19 mouse cellular contexts compared by ENCODE assay signal in the genomic region with DNA sequence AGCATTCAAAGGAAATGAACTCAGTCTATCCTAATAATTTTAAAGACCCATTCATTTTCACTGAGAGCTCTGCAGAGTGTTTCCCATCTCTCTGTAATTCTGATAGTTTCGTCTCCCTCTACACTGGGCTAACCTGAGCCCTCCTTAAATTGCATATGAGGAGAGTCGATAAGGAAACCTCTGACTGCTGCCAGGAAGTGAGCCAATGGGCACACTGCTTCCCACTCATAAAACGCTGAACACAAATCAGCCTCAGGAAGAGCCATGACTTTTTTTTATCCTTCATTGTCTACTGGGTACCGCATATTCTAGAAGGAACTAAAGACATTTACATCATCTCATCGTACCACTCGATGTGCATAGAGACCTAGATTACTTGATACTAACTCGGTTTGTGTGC. TPM values are rescaled to one million over a fixed set of nuclear protein-coding genes. Genes with fewer than 3 reads are reported as not detected.
DNase-seq lines count a peak whose midpoint lies in the region; ATAC-seq and TF ChIP-seq lines count a peak whose summit lies in the region.
"Had no signal": no experiment of that assay in that cellular context is flagged by ENCODE, and none has a peak within 500 bp of the region (broad histone marks: within the 10 kb centered on the region; RNA-seq: fewer than 3 reads in every experiment).

No protein-coding gene starts in this region.

- no peak for ATAC-seq in hindbrain, embryonic 13.5 days (ENCODE audit: low FRiP score)
- no peak for ATAC-seq in hindbrain, embryonic 11.5 days (ENCODE audit: low FRiP score)
- ATAC-seq in neural tube, embryonic 13.5 days (ENCODE audit: low read depth): no peak
- ATAC-seq: intestine, embryonic 15.5 days had no signal

- H3K9ac ChIP-seq in hindbrain, embryonic 13.5 days: no peak overlapping the region
- no peak overlapping the region for H3K9ac ChIP-seq in hindbrain, embryonic 11.5 days (ENCODE audit: low read depth, low read length)
- H3K9ac ChIP-seq in neural tube, embryonic 13.5 days: peak overlapping the region; percentile 45; the same call in 1 of the 2 replicates
- H3K9ac ChIP-seq: intestine, embryonic 15.5 days; liver, embryonic 15.5 days had no signal

- H3K4me1 ChIP-seq in hindbrain, embryonic 13.5 days (replicated peaks): peaks cover 37% of the 10 kb centered on the region
- 0 out of 2 replicates have a peak, but pooled peaks cover 4% of the 10 kb centered on the region for H3K4me1 ChIP-seq in hindbrain, embryonic 11.5 days (replicated peaks; ENCODE audit: control insufficient read depth, insufficient read depth, low read length)
- peaks cover 40% of the 10 kb centered on the region for H3K4me1 ChIP-seq in neural tube, embryonic 13.5 days (replicated peaks)

- H3K36me3 ChIP-seq in hindbrain, embryonic 13.5 days: peaks cover 1% of the 10 kb centered on the region
- H3K36me3 ChIP-seq in hindbrain, embryonic 11.5 days (ENCODE audit: control insufficient read depth, insufficient read depth, low read length): no peaks in the 10 kb centered on the region
- H3K36me3 ChIP-seq in neural tube, embryonic 13.5 days: no peaks in the 10 kb centered on the region
- H3K36me3 ChIP-seq: embryonic facial prominence, embryonic 13.5 days; intestine, embryonic 15.5 days; liver, embryonic 15.5 days; midbrain, embryonic 12.5 days had no signal

- 92% methylated on average over 7 of the region's 7 CpGs for WGBS in hindbrain, embryonic 13.5 days
- WGBS in hindbrain, embryonic 11.5 days: 90% methylated on average over 7 of the region's 7 CpGs
- WGBS in neural tube, embryonic 13.5 days: 86% methylated on average over 7 of the region's 7 CpGs

- H3K9me3 ChIP-seq in hindbrain, embryonic 13.5 days: no peaks in the 10 kb centered on the region
- no peaks in the 10 kb centered on the region for H3K9me3 ChIP-seq in hindbrain, embryonic 11.5 days (ENCODE audit: control insufficient read depth, low read length)
- no peaks in the 10 kb centered on the region for H3K9me3 ChIP-seq in neural tube, embryonic 13.5 days
- H3K9me3 ChIP-seq: embryonic facial prominence, embryonic 13.5 days; intestine, embryonic 15.5 days; liver, embryonic 15.5 days; midbrain, embryonic 12.5 days had no signal

- H3K27ac ChIP-seq in gastrocnemius, adult 2 months: peak overlapping the region; percentile 89; the same call in 1 of the 2 replicates
- H3K27ac ChIP-seq in hindbrain, embryonic 13.5 days: no peak overlapping the region; the same call in 1 of the 2 replicates
- H3K27ac ChIP-seq in hindbrain, embryonic 11.5 days (ENCODE audit: low read depth, low read length): no peak overlapping the region
- H3K27ac ChIP-seq in neural tube, embryonic 13.5 days (replicated peaks): no peak overlapping the region
- H3K27ac ChIP-seq: embryonic facial prominence, embryonic 13.5 days; liver, embryonic 15.5 days had no signal

- no peaks in the 10 kb centered on the region for H3K27me3 ChIP-seq in hindbrain, embryonic 13.5 days
- H3K27me3 ChIP-seq in hindbrain, embryonic 11.5 days (ENCODE audit: control insufficient read depth, insufficient read depth, low read length): no peaks in the 10 kb centered on the region
- no peaks in the 10 kb centered on the region for H3K27me3 ChIP-seq in neural tube, embryonic 13.5 days
- H3K27me3 ChIP-seq: embryonic facial prominence, embryonic 13.5 days; intestine, embryonic 15.5 days; midbrain, embryonic 12.5 days had no signal

- no peak for DNase-seq in gastrocnemius, adult 2 months
- DNase-seq in gastrocnemius, adult 18-20 months (ENCODE audit: low spot score): no peak
- no peak for DNase-seq in hindbrain, embryonic 11.5 days (ENCODE audit: low spot score)
- no peak for DNase-seq in neural tube, embryonic 10.5 days (ENCODE audit: extremely low spot score, low spot score)
- DNase-seq in embryo, embryonic 10 days (ENCODE audit: low spot score): no peak
- DNase-seq: adrenal gland, postnatal 14 days; B cell, adult 2 months; cerebellum, postnatal 10 days; gastrocnemius, postnatal 25 days; layer of hippocampus, adult 9-11 months; lung, postnatal 14 days; thymus, postnatal 4 days had no signal

- intact Hi-C loops in gastrocnemius, adult 2 months (cut with DNase I): loop anchor here (5.0 kb wide), 2 partner anchors 48 to 52 kb away; no protein-coding TSS in a partner anchor

- no peak for TF ChIP-seq CTCF in gastrocnemius, adult 2 months (IDR thresholded peaks at IDR 0.05)

- peak overlapping the region; percentile 86 for H3K4me3 ChIP-seq in gastrocnemius, adult 2 months
- no peak overlapping the region for H3K4me3 ChIP-seq in hindbrain, embryonic 13.5 days
- H3K4me3 ChIP-seq in hindbrain, embryonic 11.5 days (ENCODE audit: low read depth, low read length): no peak overlapping the region
- H3K4me3 ChIP-seq in neural tube, embryonic 13.5 days: no peak overlapping the region

- peak overlapping the region; percentile 30 for H3K4me2 ChIP-seq in hindbrain, embryonic 13.5 days
- H3K4me2 ChIP-seq in hindbrain, embryonic 11.5 days (replicated peaks; ENCODE audit: low read depth, low read length): no peak overlapping the region
- peak overlapping the region; percentile 61 for H3K4me2 ChIP-seq in neural tube, embryonic 13.5 days

RNA-seq across cellular contexts. Expression of a gene that starts 1.2 kb away (rescaled TPM):
- total RNA-seq in gastrocnemius, adult 2 months (2021): 10 to 100 TPM; 29.5 to 36.6 TPM
- total RNA-seq in gastrocnemius, adult 18-20 months (2021): 10 to 100 TPM; 31.5 to 39.0 TPM
- polyA plus RNA-seq in hindbrain, embryonic 13.5 days (2015; fragmentation: Nextera tagmentation; extraction: Ambion mirVana): 41.1 and 45.8 TPM in 2 replicates
- 45.8 and 62.3 TPM in 2 replicates for polyA plus RNA-seq in hindbrain, embryonic 11.5 days (2014; fragmentation: Nextera tagmentation; extraction: Ambion mirVana)
- polyA plus RNA-seq in neural tube, embryonic 13.5 days (2015; fragmentation: Nextera tagmentation; extraction: Ambion mirVana): 35.8 and 41.7 TPM in 2 replicates

RNA-seq across cellular contexts. Expression of a gene that starts 58.6 kb away (rescaled TPM):
- total RNA-seq in gastrocnemius, adult 2 months (2021): not detected
- total RNA-seq in gastrocnemius, adult 18-20 months (2021): under 1 TPM in 1 of 2 experiments, not detected in 1; 0.52 TPM
- polyA plus RNA-seq in hindbrain, embryonic 13.5 days (2015; fragmentation: Nextera tagmentation; extraction: Ambion mirVana): not detected in 2 replicates
- polyA plus RNA-seq in hindbrain, embryonic 11.5 days (2014; fragmentation: Nextera tagmentation; extraction: Ambion mirVana): not detected in 2 replicates
- 0.11 TPM in 1 of 2 replicates, not detected in the other for polyA plus RNA-seq in neural tube, embryonic 13.5 days (2015; fragmentation: Nextera tagmentation; extraction: Ambion mirVana)
- total RNA-seq: ES-E14; gastrocnemius, postnatal 25 days had no signal
- polyA plus RNA-seq: embryonic facial prominence, embryonic 13.5 days; midbrain, embryonic 12.5 days had no signal
